Mouse (Mus musculus) frontal cortex, postnatal 36 days (tissue): ENCODE measurements around the gene Hsdl2.

Experiments used
- DNase-seq, 2 experiments: peaks; one replicate each; pipeline ENCODE4 v3.0.0; 2022; ENCODE audit warnings: low spot score in 2 of 2

Gene Hsdl2

GRCm38 (mm10) chr4:59625998-59626910 lies 44.9 kb downstream of the Hsdl2 start, which contains the start of gene E130308A19Rik:
E130308A19Rik (plus strand) TSS chr4:59626211.
- peak; percentile 55 for DNase-seq

- no peak for DNase-seq
Observed at GRCm38 (mm10) chr4:59628255-59628654, 46.9 kb downstream of the Hsdl2 start.

- no peak for DNase-seq
Observed at GRCm38 (mm10) chr4:59629076-59629874, 47.9 kb downstream of the Hsdl2 start.

- no peak for DNase-seq
Observed at GRCm38 (mm10) chr4:59630122-59630521, 48.8 kb downstream of the Hsdl2 start.

- DNase-seq, result no peak
Observed at GRCm38 (mm10) chr4:59634532-59634931, 53.2 kb downstream of the Hsdl2 start.

GRCm38 (mm10) chr4:59639163-59639562 lies 57.8 kb downstream of the Hsdl2 start:
- DNase-seq, result no peak

- DNase-seq, result no peak
Observed at GRCm38 (mm10) chr4:59640720-59641119, 59.4 kb downstream of the Hsdl2 start.

- DNase-seq, result no peak
Observed at GRCm38 (mm10) chr4:59642039-59642438, 60.7 kb downstream of the Hsdl2 start.

- no peak for DNase-seq
Observed at GRCm38 (mm10) chr4:59642657-59643056, 61.3 kb downstream of the Hsdl2 start.

- no peak for DNase-seq
Observed at GRCm38 (mm10) chr4:59644431-59644830, 63.1 kb downstream of the Hsdl2 start.

- DNase-seq, result no peak
Observed at GRCm38 (mm10) chr4:59644992-59645391, 63.6 kb downstream of the Hsdl2 start.

- DNase-seq, result no peak
Observed at GRCm38 (mm10) chr4:59645610-59646009, 64.2 kb downstream of the Hsdl2 start.

- DNase-seq, result no peak
Observed at GRCm38 (mm10) chr4:59646020-59646696, 64.8 kb downstream of the Hsdl2 start.

GRCm38 (mm10) chr4:59649119-59649518 lies 67.8 kb downstream of the Hsdl2 start:
- DNase-seq, result no peak

GRCm38 (mm10) chr4:59652166-59652681 lies 70.9 kb downstream of the Hsdl2 start:
- no peak for DNase-seq

GRCm38 (mm10) chr4:59656061-59656642 lies 74.8 kb downstream of the Hsdl2 start:
- no peak for DNase-seq

- no peak for DNase-seq
Observed at GRCm38 (mm10) chr4:59662163-59662562, 80.8 kb downstream of the Hsdl2 start.

- DNase-seq, result no peak
Observed at GRCm38 (mm10) chr4:59663451-59663850, 82.1 kb downstream of the Hsdl2 start.

GRCm38 (mm10) chr4:59666550-59667317 lies 85.4 kb downstream of the Hsdl2 start:
- peak in 1 of 2 experiments; percentile 13 for DNase-seq

- DNase-seq, result no peak
Observed at GRCm38 (mm10) chr4:59668050-59668449, 86.7 kb downstream of the Hsdl2 start.
